In genomic region chr5:35244204-35244603, GRCm38 (mm10) we compare ENCODE assay signal across 9 mouse cellular contexts. TPM values are rescaled to one million over a fixed set of nuclear protein-coding genes. Genes with fewer than 3 reads are reported as not detected.
DNase-seq lines count a peak whose midpoint lies in the region; ATAC-seq lines count a peak whose summit lies in the region.
"Had no signal": no experiment of that assay in that cellular context is flagged by ENCODE, and none has a peak within 500 bp of the region (broad histone marks: within the 10 kb centered on the region; RNA-seq: fewer than 3 reads in every experiment).

No protein-coding gene starts in this region.

- H3K36me3 ChIP-seq in liver, embryonic 11.5 days (ENCODE audit: control insufficient read depth, insufficient read depth, low read length): no peaks in the 10 kb centered on the region

- DNase-seq in CD4-positive, CD25-positive, alpha-beta regulatory T cell, adult 2 months (ENCODE audit: low read depth, low spot score): peak; percentile 6
- DNase-seq in liver: peak; percentile 18
- DNase-seq in liver, embryonic 11.5 days (ENCODE audit: low spot score): no peak
- peak; percentile 7 for DNase-seq in c-Kit-positive CD71-negative TER-119-negative erythroid progenitor cells, embryonic 14.5 days (ENCODE audit: low read depth)
- peak; percentile 19 for DNase-seq in lung, postnatal 10 days
- no peak for DNase-seq in gastrocnemius, postnatal 36 days
- no peak for DNase-seq in right cerebral cortex, adult 18-20 months

- no peak for ATAC-seq in CD4-positive, CD25-positive, alpha-beta regulatory T cell, adult 4 months
- no peak for ATAC-seq in liver, embryonic 11.5 days (replicated peaks; ENCODE audit: low FRiP score)

- H3K4me2 ChIP-seq in liver, embryonic 11.5 days: no peak overlapping the region

- H3K4me3 ChIP-seq in liver, embryonic 11.5 days (ENCODE audit: low read depth, low read length): no peak overlapping the region

- no peaks in the 10 kb centered on the region for H3K9me3 ChIP-seq in liver, embryonic 11.5 days (ENCODE audit: control insufficient read depth, low read length)

- 5% methylated on average over 1 of the region's 1 CpGs for WGBS in liver, embryonic 11.5 days

- no peaks in the 10 kb centered on the region for H3K4me1 ChIP-seq in liver, embryonic 11.5 days (replicated peaks; ENCODE audit: control insufficient read depth, insufficient read depth, low read length)

- peaks cover 3% of the 10 kb centered on the region; the same call in 1 of the 2 replicates for H3K27me3 ChIP-seq in liver, embryonic 11.5 days (replicated peaks; ENCODE audit: control insufficient read depth, insufficient read depth, low read length)

- no peak overlapping the region for H3K9ac ChIP-seq in liver, embryonic 11.5 days (ENCODE audit: low read depth, low read length)

- H3K27ac ChIP-seq in liver, embryonic 11.5 days (ENCODE audit: low read depth, low read length): no peak overlapping the region

- intact Hi-C loops in gastrocnemius, postnatal 36 days (cut with DNase I): no loop called here

RNA-seq across cellular contexts. Expression of gene Adra2c, which starts 33.9 kb away (rescaled TPM):
- not detected for polyA plus RNA-seq in CD4-positive, CD25-positive, alpha-beta regulatory T cell, adult 4 months (2017; shearing (Covaris generic))
- polyA plus RNA-seq in liver, embryonic 11.5 days (2014; fragmentation: Nextera tagmentation; extraction: Ambion mirVana): 0.05 TPM in 1 of 2 replicates, not detected in the other
- under 1 TPM; 0.17 to 0.28 TPM for total RNA-seq in gastrocnemius, postnatal 36 days (2021)
- polyA plus RNA-seq: lung, embryonic 16.5 days had no signal

Comparison
In these comparisons a context has a peak if more than half of its experiments do, and no peak if none do; other contexts are left out.
1. DNase-seq: peak in CD4-positive, CD25-positive, alpha-beta regulatory T cell, adult 2 months (single experiment), liver (single experiment), c-Kit-positive CD71-negative TER-119-negative erythroid progenitor cells, embryonic 14.5 days (single experiment) and lung, postnatal 10 days (single experiment); none in liver, embryonic 11.5 days (single experiment), gastrocnemius, postnatal 36 days (0 of 2) and right cerebral cortex, adult 18-20 months (single experiment).